Mouse (Mus musculus): ENCODE results near the gene Akap13. TPM values are rescaled to one million over a fixed set of nuclear protein-coding genes. Genes with fewer than 3 reads are reported as not detected.

Gene Akap13
- polyA plus RNA-seq, 1 experiment from 2014 or later: 17.1 TPM

GRCm38 (mm10) chr7:75682901-75683300, 227.6 kb downstream of the Akap13 start:
- no peak for ATAC-seq
- no peak overlapping the region for H3K4me3 ChIP-seq (replicated peaks)
- H3K36me3 ChIP-seq: no peaks in the 10 kb centered on the region
- no peak overlapping the region for H3K27ac ChIP-seq
- 84% methylated on average over 1 of the region's 1 CpGs for WGBS
- H3K4me2 ChIP-seq (replicated peaks): no peak overlapping the region
- no peaks in the 10 kb centered on the region for H3K9me3 ChIP-seq
- H3K4me1 ChIP-seq (replicated peaks): no peaks in the 10 kb centered on the region
- H3K9ac ChIP-seq (replicated peaks): no peak overlapping the region
- H3K27me3 ChIP-seq: no peaks in the 10 kb centered on the region

- Histone ChIP-seq H3K36me3 (0 out of 2 replicates have a peak, but pooled peaks cover 3% of the 10 kb centered on the region), H3K4me3 (replicated peaks) (no peak overlapping the region), H3K27ac (no peak overlapping the region), H3K27me3 (no peaks in the 10 kb centered on the region), H3K9me3 (no peaks in the 10 kb centered on the region), H3K4me1 (replicated peaks) (no peaks in the 10 kb centered on the region), H3K4me2 (replicated peaks) (no peak overlapping the region), H3K9ac (replicated peaks) (no peak overlapping the region)
- 75% methylated on average over 6 of the region's 6 CpGs for WGBS
- ATAC-seq: no peak
Observed at GRCm38 (mm10) chr7:75683410-75683809, 228.1 kb downstream of the Akap13 start.

GRCm38 (mm10) chr7:75684976-75685375, 229.6 kb downstream of the Akap13 start:
- 95% methylated on average over 3 of the region's 3 CpGs for WGBS
- Histone ChIP-seq H3K4me1 (replicated peaks) (no peaks in the 10 kb centered on the region), H3K36me3 (peaks cover 7% of the 10 kb centered on the region), H3K27me3 (no peaks in the 10 kb centered on the region), H3K27ac (no peak overlapping the region), H3K9ac (replicated peaks) (no peak overlapping the region), H3K4me3 (replicated peaks) (no peak overlapping the region), H3K9me3 (no peaks in the 10 kb centered on the region), H3K4me2 (replicated peaks) (no peak overlapping the region)
- ATAC-seq: no peak

- no peak overlapping the region for H3K4me2 ChIP-seq (replicated peaks)
- ATAC-seq: no peak
- no peak overlapping the region for H3K4me3 ChIP-seq (replicated peaks)
- WGBS: 93% methylated on average over 7 of the region's 7 CpGs
- no peak overlapping the region for H3K27ac ChIP-seq
- no peaks in the 10 kb centered on the region for H3K27me3 ChIP-seq
- no peaks in the 10 kb centered on the region for H3K9me3 ChIP-seq
- H3K36me3 ChIP-seq: peaks cover 7% of the 10 kb centered on the region
- H3K4me1 ChIP-seq (replicated peaks): no peaks in the 10 kb centered on the region
- no peak overlapping the region for H3K9ac ChIP-seq (replicated peaks)
Observed at GRCm38 (mm10) chr7:75686046-75686826, 230.9 kb downstream of the Akap13 start.

GRCm38 (mm10) chr7:75686827-75687164, 231.5 kb downstream of the Akap13 start:
- no peak overlapping the region for H3K9ac ChIP-seq (replicated peaks)
- no peaks in the 10 kb centered on the region for H3K27me3 ChIP-seq
- no peak for ATAC-seq
- 81% methylated on average over 1 of the region's 1 CpGs for WGBS
- H3K9me3 ChIP-seq: no peaks in the 10 kb centered on the region
- no peak overlapping the region for H3K4me3 ChIP-seq (replicated peaks)
- H3K27ac ChIP-seq: no peak overlapping the region
- H3K36me3 ChIP-seq: peaks cover 7% of the 10 kb centered on the region
- H3K4me1 ChIP-seq (replicated peaks): no peaks in the 10 kb centered on the region
- no peak overlapping the region for H3K4me2 ChIP-seq (replicated peaks)

- 91% methylated on average over 3 of the region's 3 CpGs for WGBS
- ATAC-seq: no peak
- H3K36me3 ChIP-seq: peaks cover 7% of the 10 kb centered on the region
- H3K27me3 ChIP-seq: no peaks in the 10 kb centered on the region
- no peak overlapping the region for H3K9ac ChIP-seq (replicated peaks)
- no peak overlapping the region for H3K4me3 ChIP-seq (replicated peaks)
- no peak overlapping the region for H3K4me2 ChIP-seq (replicated peaks)
- no peaks in the 10 kb centered on the region for H3K9me3 ChIP-seq
- H3K27ac ChIP-seq: no peak overlapping the region
- no peaks in the 10 kb centered on the region for H3K4me1 ChIP-seq (replicated peaks)
Observed at GRCm38 (mm10) chr7:75688144-75688543, 232.8 kb downstream of the Akap13 start.

- WGBS: 86% methylated on average over 5 of the region's 5 CpGs
- Histone ChIP-seq H3K9ac (replicated peaks) (no peak overlapping the region), H3K36me3 (peaks cover 6% of the 10 kb centered on the region; the same call in 1 of the 2 replicates), H3K4me3 (replicated peaks) (no peak overlapping the region), H3K4me1 (replicated peaks) (no peaks in the 10 kb centered on the region), H3K27me3 (no peaks in the 10 kb centered on the region), H3K27ac (no peak overlapping the region), H3K4me2 (replicated peaks) (no peak overlapping the region), H3K9me3 (no peaks in the 10 kb centered on the region)
- ATAC-seq: no peak
Observed at GRCm38 (mm10) chr7:75694777-75695176, 239.4 kb downstream of the Akap13 start.

- no peaks in the 10 kb centered on the region for H3K9me3 ChIP-seq
- H3K4me1 ChIP-seq (replicated peaks): no peaks in the 10 kb centered on the region
- H3K27ac ChIP-seq: no peak overlapping the region
- no peak overlapping the region for H3K4me2 ChIP-seq (replicated peaks)
- no peak overlapping the region for H3K9ac ChIP-seq (replicated peaks)
- H3K36me3 ChIP-seq: peaks cover 12% of the 10 kb centered on the region
- no peak overlapping the region for H3K4me3 ChIP-seq (replicated peaks)
- ATAC-seq: no peak
- no peaks in the 10 kb centered on the region for H3K27me3 ChIP-seq
- 96% methylated on average over 5 of the region's 5 CpGs for WGBS
Observed at GRCm38 (mm10) chr7:75699836-75700235, 244.5 kb downstream of the Akap13 start.

GRCm38 (mm10) chr7:75700771-75701345, 245.5 kb downstream of the Akap13 start:
- H3K9ac ChIP-seq (replicated peaks): no peak overlapping the region
- ATAC-seq: no peak
- no peaks in the 10 kb centered on the region for H3K27me3 ChIP-seq
- no peak overlapping the region for H3K27ac ChIP-seq
- no peaks in the 10 kb centered on the region for H3K9me3 ChIP-seq
- no peak overlapping the region for H3K4me2 ChIP-seq (replicated peaks)
- whole genome bisulfite sequencing: 91% methylated on average over 10 of the region's 10 CpGs
- H3K36me3 ChIP-seq: peaks cover 12% of the 10 kb centered on the region
- no peak overlapping the region for H3K4me3 ChIP-seq (replicated peaks)
- no peaks in the 10 kb centered on the region for H3K4me1 ChIP-seq (replicated peaks)

GRCm38 (mm10) chr7:75701761-75702160, 246.4 kb downstream of the Akap13 start:
- no peak overlapping the region for H3K9ac ChIP-seq (replicated peaks)
- 89% methylated on average over 7 of the region's 7 CpGs for WGBS
- no peaks in the 10 kb centered on the region for H3K9me3 ChIP-seq
- peaks cover 12% of the 10 kb centered on the region for H3K36me3 ChIP-seq
- no peaks in the 10 kb centered on the region for H3K27me3 ChIP-seq
- no peak overlapping the region for H3K4me3 ChIP-seq (replicated peaks)
- no peak overlapping the region for H3K27ac ChIP-seq
- H3K4me1 ChIP-seq (replicated peaks): no peaks in the 10 kb centered on the region
- no peak overlapping the region for H3K4me2 ChIP-seq (replicated peaks)
- no peak for ATAC-seq

- no peaks in the 10 kb centered on the region for H3K9me3 ChIP-seq
- WGBS: 95% methylated on average over 3 of the region's 3 CpGs
- H3K27ac ChIP-seq: no peak overlapping the region
- no peak overlapping the region for H3K4me2 ChIP-seq (replicated peaks)
- peaks cover 10% of the 10 kb centered on the region for H3K36me3 ChIP-seq
- no peaks in the 10 kb centered on the region for H3K27me3 ChIP-seq
- no peaks in the 10 kb centered on the region for H3K4me1 ChIP-seq (replicated peaks)
- H3K9ac ChIP-seq (replicated peaks): no peak overlapping the region
- no peak overlapping the region for H3K4me3 ChIP-seq (replicated peaks)
- no peak for ATAC-seq
Observed at GRCm38 (mm10) chr7:75702368-75702767, 247.0 kb downstream of the Akap13 start.

GRCm38 (mm10) chr7:75702966-75703645, 247.8 kb downstream of the Akap13 start:
- WGBS: 93% methylated on average over 3 of the region's 3 CpGs
- H3K36me3 ChIP-seq: peaks cover 9% of the 10 kb centered on the region; the same call in 1 of the 2 replicates
- H3K4me2 ChIP-seq (replicated peaks): no peak overlapping the region
- no peaks in the 10 kb centered on the region for H3K4me1 ChIP-seq (replicated peaks)
- ATAC-seq: no peak
- H3K4me3 ChIP-seq (replicated peaks): no peak overlapping the region
- H3K9me3 ChIP-seq: no peaks in the 10 kb centered on the region
- no peaks in the 10 kb centered on the region for H3K27me3 ChIP-seq
- no peak overlapping the region for H3K27ac ChIP-seq
- H3K9ac ChIP-seq (replicated peaks): no peak overlapping the region
